Mouse (Mus musculus) liver, embryonic 16.5 days (tissue): ENCODE data around the gene Npl. TPM values are rescaled to one million over a fixed set of nuclear protein-coding genes. Genes with fewer than 3 reads are reported as not detected.
"Not testable (repeated sequence)": the region's sequence is repeated elsewhere in the genome, so short reads cannot be mapped to it uniquely, and the experiment has no call there.

ENCODE experiments used
- ATAC-seq: fragments of 200-750 bp; cut with Nextera tagmentation; 2 replicates; pipeline ENCODE4 v1.8.0; 2017; ENCODE audit warnings: low read depth, mild to moderate bottlenecking, moderate number of reproducible peaks, moderate library complexity
- H3K27ac ChIP-seq: fragments of 300-500 bp; sonication (generic); 2 replicates; pipeline ENCODE4 v1.5.1; 2014; ENCODE audit warnings: mild to moderate bottlenecking, low read length
- H3K27me3 ChIP-seq: fragments of 300-500 bp; sonication (generic); 2 replicates; pipeline ENCODE4 v1.6.1; 2014; ENCODE audit warnings: low read depth, low read length, mixed read lengths; ENCODE audit not compliant: control insufficient read depth, insufficient read depth
- H3K36me3 ChIP-seq: fragments of 300-500 bp; sonication (generic); 2 replicates; pipeline ENCODE4 v1.6.1; 2014; ENCODE audit warnings: mild to moderate bottlenecking; ENCODE audit not compliant: control insufficient read depth, insufficient read depth
- H3K4me1 ChIP-seq: fragments of 300-500 bp; sonication (generic); 2 replicates; pipeline ENCODE4 v1.6.1; 2014; ENCODE audit warnings: low read depth, low read length, mixed read lengths; ENCODE audit not compliant: control insufficient read depth
- H3K4me2 ChIP-seq: fragments of 300-500 bp; sonication (generic); 2 replicates; pipeline ENCODE4 v1.6.1; 2014; ENCODE audit warnings: low read depth, low read length, mixed read lengths
- H3K4me3 ChIP-seq: fragments of 300-500 bp; sonication (generic); 2 replicates; pipeline ENCODE4 v1.5.1; 2014; ENCODE audit warnings: low read depth, mild to moderate bottlenecking, low read length
- H3K9ac ChIP-seq: fragments of 300-500 bp; sonication (generic); 2 replicates; pipeline ENCODE4 v1.6.1; 2014; ENCODE audit warnings: low read depth, low read length
- H3K9me3 ChIP-seq: fragments of 300-500 bp; sonication (generic); replicated peaks from 2 replicates; pipeline ENCODE4 v1.6.1; 2016; ENCODE audit warnings: low read length; ENCODE audit not compliant: control insufficient read depth
- WGBS: fragments of 180-500 bp; shearing (Covaris S2); extraction: QIAGEN DNeasy Blood & Tissue Kit; methylation state at CpG from one replicate; pipeline ENCODE4 v1.1.7; 2014; ENCODE audit not compliant: insufficient replicate concordance; 5-methylcytosine and 5-hydroxymethylcytosine counted together
- polyA plus RNA-seq: library from polyadenylated mRNA; unstranded; fragments of >200 nt; fragmentation: Nextera tagmentation; extraction: Ambion mirVana; gene quantifications from 2 replicates; pipeline ENCODE4 v1.2.1, GENCODE M21; 2015

Gene Npl
- polyA plus RNA-seq, 1 experiment from 2014 or later: 7.0 TPM

GRCm38 (mm10) chr1:153556202-153556601 lies 6.4 kb upstream of the Npl start:
- no peak overlapping the region for H3K9ac ChIP-seq
- H3K4me1 ChIP-seq: no peaks in the 10 kb centered on the region
- H3K27me3 ChIP-seq: no peaks in the 10 kb centered on the region
- no peak for ATAC-seq
- WGBS: 74% methylated on average over 4 of the region's 4 CpGs
- no peak overlapping the region for H3K4me2 ChIP-seq
- H3K9me3 ChIP-seq: no peaks in the 10 kb centered on the region
- H3K27ac ChIP-seq: no peak overlapping the region
- no peak overlapping the region for H3K4me3 ChIP-seq
- H3K36me3 ChIP-seq: no peaks in the 10 kb centered on the region

- H3K27ac ChIP-seq: no peak overlapping the region
- H3K36me3 ChIP-seq: no peaks in the 10 kb centered on the region
- H3K9ac ChIP-seq: no peak overlapping the region
- 21% methylated on average over 3 of the region's 3 CpGs for WGBS
- no peak overlapping the region for H3K4me2 ChIP-seq
- no peaks in the 10 kb centered on the region for H3K27me3 ChIP-seq
- H3K9me3 ChIP-seq: no peaks in the 10 kb centered on the region
- ATAC-seq: no peak
- no peak overlapping the region for H3K4me3 ChIP-seq
- no peaks in the 10 kb centered on the region for H3K4me1 ChIP-seq
These were observed 969 bp upstream of the Npl start for GRCm38 (mm10) chr1:153550814-153551213.

GRCm38 (mm10) chr1:153547555-153547954 lies 2.3 kb downstream of the Npl start:
- H3K27me3 ChIP-seq: no peaks in the 10 kb centered on the region
- H3K4me3 ChIP-seq: no peak overlapping the region
- ATAC-seq: no peak
- no peaks in the 10 kb centered on the region for H3K36me3 ChIP-seq
- H3K9me3 ChIP-seq: no peaks in the 10 kb centered on the region
- no peak overlapping the region for H3K4me2 ChIP-seq
- no peak overlapping the region for H3K9ac ChIP-seq
- no peaks in the 10 kb centered on the region; the same call in 1 of the 2 replicates for H3K4me1 ChIP-seq
- no peak overlapping the region for H3K27ac ChIP-seq
- 38% methylated on average over 8 of the region's 8 CpGs for WGBS

- no peak overlapping the region for H3K4me2 ChIP-seq
- no peaks in the 10 kb centered on the region for H3K27me3 ChIP-seq
- no peak for ATAC-seq
- 68% methylated on average over 2 of the region's 2 CpGs for WGBS
- H3K36me3 ChIP-seq: no peaks in the 10 kb centered on the region
- no peaks in the 10 kb centered on the region; the same call in 1 of the 2 replicates for H3K4me1 ChIP-seq
- no peak overlapping the region for H3K27ac ChIP-seq
- H3K9me3 ChIP-seq: no peaks in the 10 kb centered on the region
- no peak overlapping the region for H3K9ac ChIP-seq
- no peak overlapping the region for H3K4me3 ChIP-seq
These were observed 4.6 kb downstream of the Npl start for GRCm38 (mm10) chr1:153545196-153545595.

GRCm38 (mm10) chr1:153542726-153543320 lies 7.0 kb downstream of the Npl start:
- 38% methylated on average over 7 of the region's 7 CpGs for WGBS
- no peak overlapping the region for H3K9ac ChIP-seq

GRCm38 (mm10) chr1:153540753-153541152 lies 9.1 kb downstream of the Npl start:
- WGBS: 65% methylated on average over 3 of the region's 3 CpGs
- no peak overlapping the region for H3K4me2 ChIP-seq
- no peak overlapping the region for H3K27ac ChIP-seq
- no peak for ATAC-seq
- H3K27me3 ChIP-seq: no peaks in the 10 kb centered on the region
- H3K9me3 ChIP-seq: no peaks in the 10 kb centered on the region
- H3K4me1 ChIP-seq: no peaks in the 10 kb centered on the region; the same call in 1 of the 2 replicates
- no peak overlapping the region for H3K9ac ChIP-seq
- no peak overlapping the region for H3K4me3 ChIP-seq
- H3K36me3 ChIP-seq: no peaks in the 10 kb centered on the region

More at GRCm38 (mm10) chr1:153542726-153543320, 7.0 kb downstream of the Npl start:
- Histone ChIP-seq H3K27ac (no peak overlapping the region), H3K4me3 (no peak overlapping the region), H3K4me1 (no peaks in the 10 kb centered on the region; the same call in 1 of the 2 replicates), H3K4me2 (no peak overlapping the region), H3K27me3 (no peaks in the 10 kb centered on the region), H3K9me3 (no peaks in the 10 kb centered on the region), H3K36me3 (no peaks in the 10 kb centered on the region)
- peak; percentile 72 for ATAC-seq

- Histone ChIP-seq H3K9me3 (no peaks in the 10 kb centered on the region), H3K36me3 (no peaks in the 10 kb centered on the region), H3K4me2 (no peak overlapping the region), H3K4me3 (no peak overlapping the region), H3K27ac (no peak overlapping the region), H3K9ac (no peak overlapping the region), H3K4me1 (no peaks in the 10 kb centered on the region; the same call in 1 of the 2 replicates), H3K27me3 (no peaks in the 10 kb centered on the region)
- ATAC-seq: no peak
- WGBS: 77% methylated on average over 9 of the region's 9 CpGs
These were observed 10.0 kb downstream of the Npl start for GRCm38 (mm10) chr1:153539739-153540333.

- Histone ChIP-seq H3K36me3 (no peaks in the 10 kb centered on the region), H3K4me1 (no peaks in the 10 kb centered on the region; the same call in 1 of the 2 replicates), H3K9ac (no peak overlapping the region), H3K9me3 (no peaks in the 10 kb centered on the region), H3K27ac (no peak overlapping the region), H3K27me3 (no peaks in the 10 kb centered on the region), H3K4me2 (no peak overlapping the region), H3K4me3 (no peak overlapping the region)
- 70% methylated on average over 9 of the region's 9 CpGs for WGBS
- no peak for ATAC-seq
These were observed 14.2 kb downstream of the Npl start for GRCm38 (mm10) chr1:153535611-153536010.

GRCm38 (mm10) chr1:153532896-153533295 lies 16.9 kb downstream of the Npl start:
- not testable (repeated sequence) for H3K27ac ChIP-seq, H3K4me3 ChIP-seq, H3K36me3 ChIP-seq, H3K27me3 ChIP-seq, ATAC-seq, H3K4me2 ChIP-seq, H3K9me3 ChIP-seq, H3K9ac ChIP-seq, H3K4me1 ChIP-seq
- WGBS: 51% methylated on average over 3 of the region's 3 CpGs
